ENCODE assay signal across 9 mouse cellular contexts in the genomic region with DNA sequence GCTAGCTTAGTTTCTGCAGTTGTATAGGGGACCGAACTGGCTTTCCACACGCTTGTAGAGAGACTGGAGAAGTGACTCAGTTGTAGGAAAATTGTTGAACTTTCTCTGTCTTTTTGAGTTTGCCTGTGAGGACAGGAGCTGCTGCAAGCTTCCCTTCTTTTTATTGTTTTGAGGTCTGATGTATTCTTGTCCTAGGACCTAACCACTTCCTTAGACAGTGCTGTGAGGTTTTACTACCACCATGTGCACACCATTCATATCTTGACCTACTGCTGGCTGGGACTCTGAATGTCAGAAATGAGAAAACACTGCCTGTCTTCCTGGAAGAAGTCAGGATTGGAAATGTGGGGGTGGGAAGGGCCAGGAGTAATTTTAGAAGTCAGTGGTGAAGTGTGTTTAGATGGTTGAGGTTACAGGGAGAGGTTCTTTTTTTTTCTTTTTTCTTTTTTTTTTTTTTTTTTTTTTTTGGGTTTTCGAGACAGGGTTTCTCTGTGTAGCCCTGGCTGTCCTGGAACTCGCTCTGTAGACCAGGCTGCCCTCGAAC. TPM values are rescaled to one million over a fixed set of nuclear protein-coding genes. Genes with fewer than 3 reads are reported as not detected.
DNase-seq lines count a peak whose midpoint lies in the region; ATAC-seq lines count a peak whose summit lies in the region.
"Had no signal": no experiment of that assay in that cellular context is flagged by ENCODE, and none has a peak within 500 bp of the region (broad histone marks: within the 10 kb centered on the region; RNA-seq: fewer than 3 reads in every experiment).

No protein-coding gene starts in this region.

- peak overlapping the region in 1 of 2 experiments; percentile 33; a peak in 1 of 4 replicates for H3K27ac ChIP-seq in heart, embryonic 14.5 days (replicated peaks in 1 of 2; ENCODE audit: control insufficient read depth in 1 of 2, insufficient read depth in 1 of 2, low read depth in 2 of 2, low read length in 2 of 2)
- no peak overlapping the region for H3K27ac ChIP-seq in forebrain, embryonic 13.5 days
- peak overlapping the region; percentile 92 for H3K27ac ChIP-seq in liver, embryonic 15.5 days (replicated peaks)

- no peaks in the 10 kb centered on the region for H3K9me3 ChIP-seq in heart, embryonic 14.5 days (ENCODE audit: control insufficient read depth, low read length)
- H3K9me3 ChIP-seq in forebrain, embryonic 13.5 days (replicated peaks): no peaks in the 10 kb centered on the region
- no peaks in the 10 kb centered on the region for H3K9me3 ChIP-seq in liver, embryonic 15.5 days (replicated peaks)

- intact Hi-C loops in heart, postnatal 36 days (cut with DNase I): loop anchor here (5.0 kb wide), 2 partner anchors 133 to 233 kb away; a partner anchor contains a TSS

- H3K4me3 ChIP-seq in heart, embryonic 14.5 days (ENCODE audit: control insufficient read depth in 1 of 2, insufficient read depth in 1 of 2, low read depth in 1 of 2, low read length in 2 of 2): no peak overlapping the region; a peak in 1 of 4 replicates
- peak overlapping the region; percentile 90 for H3K4me3 ChIP-seq in forebrain, embryonic 13.5 days
- no peak overlapping the region for H3K4me3 ChIP-seq in liver, embryonic 15.5 days (replicated peaks)

- H3K36me3 ChIP-seq in heart, embryonic 14.5 days (ENCODE audit: control insufficient read depth, insufficient read depth, low read length): peaks cover 21% of the 10 kb centered on the region
- peaks cover 21% of the 10 kb centered on the region for H3K36me3 ChIP-seq in forebrain, embryonic 13.5 days (ENCODE audit: poor library complexity, severe bottlenecking)
- peaks cover 19% of the 10 kb centered on the region for H3K36me3 ChIP-seq in liver, embryonic 15.5 days (replicated peaks)

- no peak for DNase-seq in heart, postnatal 36 days
- peak; percentile 77 for DNase-seq in 416B (ENCODE audit: low read depth)
- DNase-seq in right cerebral cortex, adult 18-20 months: no peak
- DNase-seq in urinary bladder, postnatal 4 days (ENCODE audit: low spot score in 2 of 2): no peak
- DNase-seq in testis, postnatal 14 days (ENCODE audit: low spot score): no peak
- DNase-seq: lung, adult 2 months had no signal

- no peaks in the 10 kb centered on the region for H3K27me3 ChIP-seq in heart, embryonic 14.5 days (ENCODE audit: control insufficient read depth, insufficient read depth, low read length)
- no peaks in the 10 kb centered on the region for H3K27me3 ChIP-seq in forebrain, embryonic 13.5 days
- no peaks in the 10 kb centered on the region for H3K27me3 ChIP-seq in liver, embryonic 15.5 days

- peaks cover 8 to 26% of the 10 kb centered on the region in 2 experiments for H3K4me1 ChIP-seq in heart, embryonic 14.5 days (ENCODE audit: control insufficient read depth in 2 of 2, insufficient read depth in 2 of 2, low read length in 2 of 2)
- H3K4me1 ChIP-seq in forebrain, embryonic 13.5 days: peaks cover 27% of the 10 kb centered on the region
- H3K4me1 ChIP-seq in liver, embryonic 15.5 days (replicated peaks): peaks cover 42% of the 10 kb centered on the region

- no peak for ATAC-seq in heart, embryonic 14.5 days (ENCODE audit: insufficient number of reproducible peaks, insufficient read depth, low FRiP score, low read depth)
- no peak for ATAC-seq in forebrain, embryonic 13.5 days
- ATAC-seq in liver, embryonic 15.5 days (ENCODE audit: insufficient read depth): no peak

- WGBS in heart, embryonic 14.5 days: 79% methylated on average over 3 of the region's 5 CpGs
- WGBS in forebrain, embryonic 13.5 days: 88% methylated on average over 4 of the region's 5 CpGs
- WGBS in liver, embryonic 15.5 days (ENCODE audit: insufficient replicate concordance): 44% methylated on average over 3 of the region's 5 CpGs

- H3K9ac ChIP-seq in heart, embryonic 14.5 days (ENCODE audit: low read length): peak overlapping the region; percentile 99
- H3K9ac ChIP-seq in forebrain, embryonic 13.5 days: peak overlapping the region; percentile 94; the same call in 1 of the 2 replicates
- H3K9ac ChIP-seq in liver, embryonic 15.5 days: no peak overlapping the region; the same call in 1 of the 2 replicates

- H3K4me2 ChIP-seq in heart, embryonic 14.5 days (ENCODE audit: low read length): peak overlapping the region; percentile 78
- H3K4me2 ChIP-seq in forebrain, embryonic 13.5 days: peak overlapping the region; percentile 91
- peak overlapping the region; percentile 82 for H3K4me2 ChIP-seq in liver, embryonic 15.5 days

RNA-seq across cellular contexts. Expression of a gene that starts 8.1 kb away (rescaled TPM):
- polyA plus RNA-seq in heart, embryonic 14.5 days (2014; fragmentation: Nextera tagmentation; extraction: Ambion mirVana): 13.0 and 16.6 TPM in 2 replicates
- 100 to 1,000 TPM; 113 to 124 TPM for total RNA-seq in heart, postnatal 36 days (2021)
- 22.4 and 24.9 TPM in 2 replicates for polyA plus RNA-seq in forebrain, embryonic 13.5 days (2015; fragmentation: Nextera tagmentation; extraction: Ambion mirVana)
- 11.7 and 13.9 TPM in 2 replicates for polyA plus RNA-seq in liver, embryonic 15.5 days (2015; fragmentation: Nextera tagmentation; extraction: Ambion mirVana)

RNA-seq across cellular contexts. Expression of a gene that starts 46.4 kb away (rescaled TPM):
- not detected in 2 replicates for polyA plus RNA-seq in heart, embryonic 14.5 days (2014; fragmentation: Nextera tagmentation; extraction: Ambion mirVana)
- not detected for total RNA-seq in heart, postnatal 36 days (2021)
- 0.79 and 0.88 TPM in 2 replicates for polyA plus RNA-seq in forebrain, embryonic 13.5 days (2015; fragmentation: Nextera tagmentation; extraction: Ambion mirVana)
- not detected in 2 replicates for polyA plus RNA-seq in liver, embryonic 15.5 days (2015; fragmentation: Nextera tagmentation; extraction: Ambion mirVana)

RNA-seq across cellular contexts. Expression of a gene that starts 46.5 kb away (rescaled TPM):
- polyA plus RNA-seq in heart, embryonic 14.5 days (2014; fragmentation: Nextera tagmentation; extraction: Ambion mirVana): 0.70 and 1.1 TPM in 2 replicates
- 1 to 10 TPM; 3.0 to 3.4 TPM for total RNA-seq in heart, postnatal 36 days (2021)
- 1.5 and 2.0 TPM in 2 replicates for polyA plus RNA-seq in forebrain, embryonic 13.5 days (2015; fragmentation: Nextera tagmentation; extraction: Ambion mirVana)
- polyA plus RNA-seq in liver, embryonic 15.5 days (2015; fragmentation: Nextera tagmentation; extraction: Ambion mirVana): 2.6 TPM in 2 replicates

RNA-seq across cellular contexts. Expression of a gene that starts 56.1 kb away (rescaled TPM):
- polyA plus RNA-seq in heart, embryonic 14.5 days (2014; fragmentation: Nextera tagmentation; extraction: Ambion mirVana): 31.8 and 33.7 TPM in 2 replicates
- total RNA-seq in heart, postnatal 36 days (2021): 10 to 100 TPM; 27.8 to 28.3 TPM
- 10.7 and 13.0 TPM in 2 replicates for polyA plus RNA-seq in forebrain, embryonic 13.5 days (2015; fragmentation: Nextera tagmentation; extraction: Ambion mirVana)
- polyA plus RNA-seq in liver, embryonic 15.5 days (2015; fragmentation: Nextera tagmentation; extraction: Ambion mirVana): 34.6 and 43.9 TPM in 2 replicates
